20 mouse cellular contexts compared by ENCODE assay signal in the genomic region with DNA sequence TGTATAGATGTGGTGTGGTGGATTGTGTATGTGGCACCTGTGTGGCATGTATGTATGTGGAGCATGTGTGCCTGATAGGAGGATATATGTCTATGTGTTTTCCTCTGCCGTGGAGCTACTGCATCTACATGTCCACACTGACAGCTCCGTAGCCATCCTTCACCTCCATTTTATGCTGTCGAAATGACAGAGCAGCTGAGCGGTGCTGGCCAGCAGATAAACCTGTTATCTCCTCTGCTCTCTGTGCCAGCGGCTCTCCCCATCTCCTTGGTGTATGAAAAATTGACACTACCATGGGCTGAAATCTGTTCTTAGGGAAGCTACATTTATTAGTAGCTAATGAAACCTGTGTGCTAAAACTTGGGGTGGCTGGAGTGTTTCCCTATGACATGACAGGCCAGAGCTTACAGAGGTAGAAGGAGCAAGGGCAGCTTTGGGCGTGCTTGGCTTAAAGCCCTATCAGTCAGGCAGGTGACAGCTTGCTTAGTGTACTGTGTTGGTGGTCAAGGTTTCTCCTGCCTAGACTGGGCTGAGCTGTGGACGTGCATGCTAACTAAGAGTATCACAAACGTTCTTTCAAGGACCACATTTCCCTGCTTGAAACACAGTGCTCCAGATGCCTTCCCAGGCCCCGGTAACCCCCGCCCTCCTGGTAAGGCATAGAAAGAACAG. TPM values are rescaled to one million over a fixed set of nuclear protein-coding genes. Genes with fewer than 3 reads are reported as not detected.
DNase-seq lines count a peak whose midpoint lies in the region; ATAC-seq and TF ChIP-seq lines count a peak whose summit lies in the region.
"Had no signal": no experiment of that assay in that cellular context is flagged by ENCODE, and none has a peak within 500 bp of the region (broad histone marks: within the 10 kb centered on the region; RNA-seq: fewer than 3 reads in every experiment).

No protein-coding gene starts in this region.

- no peaks in the 10 kb centered on the region for H3K9me3 ChIP-seq in forebrain, embryonic 12.5 days
- H3K9me3 ChIP-seq in forebrain, embryonic 15.5 days: no peaks in the 10 kb centered on the region
- H3K9me3 ChIP-seq: heart, embryonic 15.5 days; intestine, embryonic 15.5 days; limb, embryonic 13.5 days had no signal

- no peak overlapping the region for H3K4me3 ChIP-seq in forebrain, embryonic 12.5 days (replicated peaks)
- no peak overlapping the region for H3K4me3 ChIP-seq in forebrain, embryonic 15.5 days
- H3K4me3 ChIP-seq in layer of hippocampus, adult 2 months: no peak overlapping the region
- H3K4me3 ChIP-seq: heart, embryonic 15.5 days; intestine, embryonic 15.5 days; limb, embryonic 13.5 days had no signal

- TF ChIP-seq CTCF in layer of hippocampus, adult 2 months (conservative IDR thresholded peaks at IDR 0.05): no peak

- peaks cover 26% of the 10 kb centered on the region for H3K4me1 ChIP-seq in forebrain, embryonic 12.5 days
- peaks cover 38% of the 10 kb centered on the region for H3K4me1 ChIP-seq in forebrain, embryonic 15.5 days
- H3K4me1 ChIP-seq: intestine, embryonic 15.5 days had no signal

- no peaks in the 10 kb centered on the region for H3K36me3 ChIP-seq in forebrain, embryonic 12.5 days (replicated peaks)
- H3K36me3 ChIP-seq in forebrain, embryonic 15.5 days: no peaks in the 10 kb centered on the region
- H3K36me3 ChIP-seq: heart, embryonic 15.5 days; intestine, embryonic 15.5 days; limb, embryonic 13.5 days had no signal

- no peak overlapping the region for H3K9ac ChIP-seq in forebrain, embryonic 12.5 days
- H3K9ac ChIP-seq in forebrain, embryonic 15.5 days (replicated peaks): no peak overlapping the region
- H3K9ac ChIP-seq: heart, embryonic 15.5 days; intestine, embryonic 15.5 days; limb, embryonic 13.5 days had no signal

- no peak for DNase-seq in layer of hippocampus, adult 2 months (ENCODE audit: low spot score in 2 of 2)
- DNase-seq in layer of hippocampus, adult 9-11 months: no peak
- DNase-seq in c-Kit-positive CD71-positive TER-119-negative erythroid progenitor cells, embryonic 14.5 days (ENCODE audit: low read depth): peak; percentile 13
- DNase-seq in kidney, postnatal 4 days: no peak
- DNase-seq: B cell, adult 2 months; kidney, postnatal 14 days; layer of hippocampus, postnatal 36 days; right cerebral cortex, adult 18-20 months; spleen, adult 18-20 months; thymus, postnatal 25 days had no signal

- no peak overlapping the region for H3K4me2 ChIP-seq in forebrain, embryonic 12.5 days
- no peak overlapping the region for H3K4me2 ChIP-seq in forebrain, embryonic 15.5 days (replicated peaks)
- H3K4me2 ChIP-seq: heart, embryonic 15.5 days; intestine, embryonic 15.5 days; limb, embryonic 13.5 days had no signal

- WGBS in forebrain, embryonic 12.5 days: 70% methylated on average over 10 of the region's 10 CpGs
- 66% methylated on average over 10 of the region's 10 CpGs for WGBS in forebrain, embryonic 15.5 days

- H3K27ac ChIP-seq in forebrain, embryonic 12.5 days: 0 out of 2 replicates have a peak overlapping the region, but pooled peaks have one; percentile 15
- H3K27ac ChIP-seq in forebrain, embryonic 15.5 days (replicated peaks): no peak overlapping the region
- peak overlapping the region; percentile 48; the same call in 1 of the 2 replicates for H3K27ac ChIP-seq in layer of hippocampus, adult 2 months
- H3K27ac ChIP-seq: heart, embryonic 15.5 days; intestine, embryonic 15.5 days; limb, embryonic 13.5 days; stomach, postnatal 0 days had no signal

- no peak for ATAC-seq in forebrain, embryonic 12.5 days (ENCODE audit: low FRiP score)
- no peak for ATAC-seq in forebrain, embryonic 15.5 days (replicated peaks)
- ATAC-seq in megakaryocyte-erythroid progenitor cell, adult 5-6 weeks (replicated peaks; ENCODE audit: low FRiP score, low TSS enrichment, poor library complexity, severe bottlenecking): peak; percentile 77
- ATAC-seq: forebrain, embryonic 16.5 days; intestine, embryonic 15.5 days; lung, postnatal 0 days had no signal

- H3K27me3 ChIP-seq in forebrain, embryonic 12.5 days: no peaks in the 10 kb centered on the region
- H3K27me3 ChIP-seq in forebrain, embryonic 15.5 days: no peaks in the 10 kb centered on the region
- H3K27me3 ChIP-seq: heart, embryonic 15.5 days; intestine, embryonic 15.5 days; limb, embryonic 13.5 days had no signal

RNA-seq across cellular contexts. Expression of gene Vstm2l, which starts 53.0 kb away (rescaled TPM):
- 3.5 TPM in 2 replicates for polyA plus RNA-seq in forebrain, embryonic 12.5 days (2016; fragmentation: Nextera tagmentation; extraction: Ambion mirVana)
- polyA plus RNA-seq in forebrain, embryonic 15.5 days (2015; fragmentation: Nextera tagmentation; extraction: Ambion mirVana): 7.7 and 8.4 TPM in 2 replicates
- 100 to 1,000 TPM; 110 to 112 TPM for total RNA-seq in layer of hippocampus, adult 2 months (2021)
- total RNA-seq in megakaryocyte-erythroid progenitor cell, adult 5-6 weeks (2014; fragmentation: Nextera tagmentation): not detected in 2 replicates
- total RNA-seq in megakaryocyte-erythroid progenitor cell, adult 5-6 weeks (2017): not detected in 2 replicates
- total RNA-seq: common myeloid progenitor, adult 5-6 weeks had no signal
- polyA plus RNA-seq: heart, embryonic 15.5 days; limb, embryonic 13.5 days; lung, postnatal 0 days had no signal

Comparison
In these comparisons a context has a peak if more than half of its experiments do, and no peak if none do; other contexts are left out.
1. RNA of gene Vstm2l, which starts 53.0 kb away (total RNA-seq): 110 to 112 TPM in layer of hippocampus, adult 2 months; not detected in megakaryocyte-erythroid progenitor cell, adult 5-6 weeks; every median in the first group is over 100 times any median in the second.